Mouse (Mus musculus) lung, postnatal 0 days (tissue): ENCODE results near the gene Isca1. TPM values are rescaled to one million over a fixed set of nuclear protein-coding genes. Genes with fewer than 3 reads are reported as not detected.

ENCODE experiments used
- ATAC-seq: fragments of 200-750 bp; cut with Nextera tagmentation; 2 replicates; pipeline ENCODE4 v1.8.0; 2017; ENCODE audit warnings: moderate library complexity
- DNase-seq: peaks from one replicate; pipeline ENCODE4 v3.0.0-alpha.2; 2016; ENCODE audit warnings: low spot score
- H3K27ac ChIP-seq: fragments of 300-500 bp; sonication (generic); 2 replicates; pipeline ENCODE4 v1.5.1; 2014; ENCODE audit warnings: antibody characterized with exemption, mild to moderate bottlenecking, low read length, mixed read lengths
- H3K27me3 ChIP-seq: fragments of 300-500 bp; sonication (generic); replicated peaks from 2 replicates; pipeline ENCODE4 v1.6.1; 2014; ENCODE audit warnings: low read length, mixed read lengths; ENCODE audit not compliant: insufficient read depth
- H3K36me3 ChIP-seq: fragments of 300-500 bp; sonication (generic); 2 replicates; pipeline ENCODE4 v1.6.1; 2014; ENCODE audit warnings: low read length, mixed read lengths; ENCODE audit not compliant: insufficient read depth
- H3K4me1 ChIP-seq: fragments of 300-500 bp; sonication (generic); 2 replicates; pipeline ENCODE4 v1.6.1; 2014; ENCODE audit warnings: antibody characterized with exemption, low read depth, low read length, mixed read lengths; ENCODE audit not compliant: insufficient read depth
- H3K4me2 ChIP-seq: fragments of 300-500 bp; sonication (generic); replicated peaks from 2 replicates; pipeline ENCODE4 v1.6.1; 2014; ENCODE audit warnings: low read depth, mild to moderate bottlenecking, low read length, moderate library complexity, mixed read lengths
- H3K4me3 ChIP-seq: fragments of 300-500 bp; sonication (generic); 2 replicates; pipeline ENCODE4 v1.5.1; 2014; ENCODE audit warnings: low read depth, low read length
- H3K9ac ChIP-seq: fragments of 300-500 bp; sonication (generic); replicated peaks from 2 replicates; pipeline ENCODE4 v1.6.1; 2014; ENCODE audit warnings: low read depth, mild to moderate bottlenecking
- H3K9me3 ChIP-seq: fragments of 300-500 bp; sonication (generic); 2 replicates; pipeline ENCODE4 v1.6.1; 2016; ENCODE audit warnings: low read length, mixed read lengths
- CTCF ChIP-seq: IDR thresholded peaks from 2 replicates; pipeline ENCODE4 v1.5.1; 2016; ENCODE audit warnings: antibody characterized with exemption, mild to moderate bottlenecking
- EP300 ChIP-seq: IDR thresholded peaks from 2 replicates; pipeline ENCODE4 v1.6.1; 2016; ENCODE audit warnings: antibody characterized with exemption, mild to moderate bottlenecking, control low read depth
- WGBS: fragments of 180-500 bp; shearing (Covaris S2); extraction: QIAGEN DNeasy Blood & Tissue Kit; methylation state at CpG from one replicate; pipeline ENCODE4 v1.1.7; 2014; 5-methylcytosine and 5-hydroxymethylcytosine counted together
- polyA plus RNA-seq: library from polyadenylated mRNA; unstranded; fragments of >200 nt; fragmentation: Nextera tagmentation; extraction: Ambion mirVana; gene quantifications from 2 replicates; pipeline ENCODE4 v1.2.1, GENCODE M21; 2015

The Isca1 gene
- polyA plus RNA-seq, 1 experiment from 2014 or later: 135 TPM

GRCm38 (mm10) chr13:59779213-59779612 lies 9.6 kb upstream of the Isca1 start:
- TF ChIP-seq CTCF (peak; percentile 62), EP300 (no peak)
- 76% methylated on average over 4 of the region's 4 CpGs for WGBS
- H3K4me2 ChIP-seq: no peak overlapping the region
- H3K27ac ChIP-seq: no peak overlapping the region
- no peaks in the 10 kb centered on the region for H3K27me3 ChIP-seq
- H3K36me3 ChIP-seq: peaks cover 45% of the 10 kb centered on the region
- no peaks in the 10 kb centered on the region for H3K9me3 ChIP-seq
- no peak overlapping the region for H3K9ac ChIP-seq
- H3K4me3 ChIP-seq: no peak overlapping the region
- peaks cover 7% of the 10 kb centered on the region; the same call in 1 of the 2 replicates for H3K4me1 ChIP-seq
- ATAC-seq: peak; percentile 16; the same call in 1 of the 2 replicates
- DNase-seq: peak; percentile 48

- Histone ChIP-seq H3K4me1 (peaks cover 23% of the 10 kb centered on the region; the same call in 1 of the 2 replicates), H3K27me3 (no peaks in the 10 kb centered on the region), H3K9ac (no peak overlapping the region), H3K36me3 (peaks cover 16% of the 10 kb centered on the region), H3K4me2 (0 out of 2 replicates have a peak overlapping the region, but pooled peaks have one; percentile 9), H3K4me3 (no peak overlapping the region), H3K9me3 (no peaks in the 10 kb centered on the region), H3K27ac (peak overlapping the region; percentile 44)
- peak; percentile 5; the same call in 1 of the 2 replicates for TF ChIP-seq EP300
- no peak for TF ChIP-seq CTCF
- ATAC-seq: peak; percentile 61
- 30% methylated on average over 3 of the region's 3 CpGs for WGBS
- DNase-seq: peak; percentile 75
Measured at GRCm38 (mm10) chr13:59775168-59775567, 5.6 kb upstream of the Isca1 start.

DNA sequence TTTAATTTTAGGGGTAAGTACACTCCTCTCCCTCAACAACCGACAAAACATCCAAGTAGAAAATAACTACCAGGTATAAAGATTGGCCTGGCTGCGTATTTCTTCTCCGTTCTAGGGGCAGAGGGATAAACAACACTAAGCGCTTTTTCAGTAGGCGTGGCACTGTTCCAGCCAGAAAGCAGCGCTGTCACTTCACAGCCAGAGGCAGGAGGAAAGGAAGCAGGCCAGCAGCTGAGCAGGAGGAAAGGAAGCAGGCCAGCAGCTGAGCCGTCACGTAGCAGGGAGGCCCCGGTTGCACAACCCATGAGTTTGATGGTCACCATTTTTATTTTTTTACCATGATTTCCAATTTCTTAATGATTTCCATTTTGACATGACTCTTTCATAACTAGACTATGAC lies 1.6 kb upstream of the Isca1 start:
- H3K27me3 ChIP-seq: no peaks in the 10 kb centered on the region
- H3K4me2 ChIP-seq: peak overlapping the region; percentile 78; the same call in 1 of the 2 replicates
- H3K9me3 ChIP-seq: no peaks in the 10 kb centered on the region
- no peak overlapping the region for H3K9ac ChIP-seq
- 0 out of 2 replicates have a peak overlapping the region, but pooled peaks have one; percentile 82 for H3K4me3 ChIP-seq
- peak; percentile 96 for DNase-seq
- 9% methylated on average over 9 of the region's 9 CpGs for WGBS
- TF ChIP-seq EP300 (peak; percentile 54), CTCF (no peak)
- peaks cover 7% of the 10 kb centered on the region for H3K36me3 ChIP-seq
- peaks cover 26% of the 10 kb centered on the region; the same call in 1 of the 2 replicates for H3K4me1 ChIP-seq
- peak overlapping the region; percentile 99 for H3K27ac ChIP-seq
- peak; percentile 25 for ATAC-seq

- Histone ChIP-seq H3K36me3 (peaks cover 7% of the 10 kb centered on the region), H3K27ac (peak overlapping the region; percentile 99), H3K9me3 (no peaks in the 10 kb centered on the region), H3K4me2 (peak overlapping the region; percentile 78), H3K4me3 (peak overlapping the region; percentile 82), H3K27me3 (no peaks in the 10 kb centered on the region), H3K9ac (peak overlapping the region; percentile 37; the same call in 1 of the 2 replicates), H3K4me1 (peaks cover 23% of the 10 kb centered on the region; the same call in 1 of the 2 replicates)
- DNase-seq (peak; percentile 53), ATAC-seq (no peak)
- no peak for TF ChIP-seq EP300
- TF ChIP-seq CTCF: no peak
- WGBS: 32% methylated on average over 9 of the region's 9 CpGs
Measured at GRCm38 (mm10) chr13:59770847-59771246, 1.2 kb upstream of the Isca1 start.

GRCm38 (mm10) chr13:59770164-59770562 lies 553 bp upstream of the Isca1 start:
- DNase-seq (peak; percentile 93), ATAC-seq (peak; percentile 67)
- WGBS: under 1% methylated on average over 28 of the region's 28 CpGs
- Histone ChIP-seq H3K9ac (peak overlapping the region; percentile 60), H3K9me3 (no peaks in the 10 kb centered on the region), H3K27me3 (no peaks in the 10 kb centered on the region), H3K27ac (peak overlapping the region; percentile 99), H3K36me3 (peaks cover 7% of the 10 kb centered on the region), H3K4me1 (peaks cover 24% of the 10 kb centered on the region; the same call in 1 of the 2 replicates), H3K4me2 (peak overlapping the region; percentile 78), H3K4me3 (peak overlapping the region; percentile 82)
- TF ChIP-seq EP300: peak; percentile 39; the same call in 1 of the 2 replicates
- peak; percentile 55 for TF ChIP-seq CTCF

- WGBS: 12% methylated on average over 13 of the region's 13 CpGs
- H3K27me3 ChIP-seq: no peaks in the 10 kb centered on the region
- no peak for ATAC-seq
- DNase-seq: peak; percentile 49
- H3K4me1 ChIP-seq: peaks cover 20% of the 10 kb centered on the region; the same call in 1 of the 2 replicates
- H3K9me3 ChIP-seq: no peaks in the 10 kb centered on the region
- peak overlapping the region; percentile 99 for H3K27ac ChIP-seq
- H3K4me2 ChIP-seq: peak overlapping the region; percentile 78
- no peak for TF ChIP-seq EP300
- no peak for TF ChIP-seq CTCF
- H3K36me3 ChIP-seq: peaks cover 7% of the 10 kb centered on the region
- peak overlapping the region; percentile 87 for H3K9ac ChIP-seq
- H3K4me3 ChIP-seq: peak overlapping the region; percentile 82
Measured at GRCm38 (mm10) chr13:59768531-59768930, 1.1 kb downstream of the Isca1 start.
